Mouse (Mus musculus) kidney, adult 11 months (tissue): ENCODE data around the gene C2cd4c.

Experiments used
- DNase-seq: peaks from one replicate; pipeline ENCODE4 v3.0.0; 2022

C2cd4c gene

GRCm38 (mm10) chr10:79578276-79578675 lies 35.5 kb downstream of the C2cd4c start:
- no peak for DNase-seq

- DNase-seq, result no peak
Observed at GRCm38 (mm10) chr10:79577376-79577775, 36.4 kb downstream of the C2cd4c start.

- DNase-seq, result no peak
Observed at GRCm38 (mm10) chr10:79575754-79576153, 38.1 kb downstream of the C2cd4c start.

GRCm38 (mm10) chr10:79574796-79575195 lies 39.0 kb downstream of the C2cd4c start:
- no peak for DNase-seq

GRCm38 (mm10) chr10:79574350-79574749 lies 39.5 kb downstream of the C2cd4c start:
- no peak for DNase-seq

- no peak for DNase-seq
Observed at GRCm38 (mm10) chr10:79573611-79574010, 40.2 kb downstream of the C2cd4c start.

- no peak for DNase-seq
Observed at GRCm38 (mm10) chr10:79571314-79571713, 42.5 kb downstream of the C2cd4c start.

GRCm38 (mm10) chr10:79569921-79570320 lies 43.9 kb downstream of the C2cd4c start:
- DNase-seq, result no peak

GRCm38 (mm10) chr10:79559716-79560115 lies 54.1 kb downstream of the C2cd4c start:
- no peak for DNase-seq

GRCm38 (mm10) chr10:79557496-79557895 lies 56.3 kb downstream of the C2cd4c start:
- DNase-seq, result no peak

GRCm38 (mm10) chr10:79556951-79557350 lies 56.9 kb downstream of the C2cd4c start:
- DNase-seq, result no peak
